Mouse (Mus musculus): ENCODE data around the gene Tsga10ip.

Gene Tsga10ip

DNA sequence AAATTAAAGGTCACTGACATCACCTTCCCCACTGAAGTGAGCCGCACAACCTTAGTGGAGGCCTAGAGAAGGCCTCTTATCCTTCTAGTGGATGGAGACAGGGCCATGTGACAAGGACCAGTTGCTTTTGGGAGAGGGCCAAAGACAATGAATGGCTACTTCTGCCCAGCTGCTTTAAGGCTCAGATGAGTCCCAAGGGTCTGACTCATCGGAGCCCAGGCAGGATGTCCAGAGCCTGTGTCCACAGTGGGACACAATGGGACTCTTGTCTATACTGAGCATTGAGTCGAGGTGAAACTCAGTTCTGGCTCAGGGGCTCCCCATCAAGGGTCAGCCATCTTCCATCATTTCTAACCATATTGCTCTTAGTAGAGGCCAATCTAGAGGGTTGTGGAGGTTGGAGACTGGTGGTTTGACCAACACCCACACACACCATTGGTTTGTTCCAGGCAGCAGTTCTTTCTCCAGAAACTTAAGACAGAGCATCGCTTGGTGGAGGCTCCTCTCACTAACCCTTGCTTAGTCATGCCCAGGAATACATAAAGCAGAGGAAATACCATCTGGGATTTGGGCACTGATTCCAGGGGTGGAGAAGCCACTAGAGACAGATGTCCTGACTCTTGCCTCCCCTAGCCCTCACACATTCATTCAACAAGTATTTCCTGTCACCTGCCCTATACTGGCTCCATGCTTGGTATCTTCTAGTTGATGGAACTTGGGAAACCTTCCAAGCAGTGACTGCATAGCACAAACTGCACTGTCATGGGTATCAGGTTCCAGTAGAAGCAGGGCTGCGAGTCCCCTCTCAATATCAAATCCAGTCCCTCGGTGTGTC lies 56.8 kb downstream of the Tsga10ip start:
- DNase-seq (ENCODE audit: inconsistent ontology term), result peak; percentile 74

DNA sequence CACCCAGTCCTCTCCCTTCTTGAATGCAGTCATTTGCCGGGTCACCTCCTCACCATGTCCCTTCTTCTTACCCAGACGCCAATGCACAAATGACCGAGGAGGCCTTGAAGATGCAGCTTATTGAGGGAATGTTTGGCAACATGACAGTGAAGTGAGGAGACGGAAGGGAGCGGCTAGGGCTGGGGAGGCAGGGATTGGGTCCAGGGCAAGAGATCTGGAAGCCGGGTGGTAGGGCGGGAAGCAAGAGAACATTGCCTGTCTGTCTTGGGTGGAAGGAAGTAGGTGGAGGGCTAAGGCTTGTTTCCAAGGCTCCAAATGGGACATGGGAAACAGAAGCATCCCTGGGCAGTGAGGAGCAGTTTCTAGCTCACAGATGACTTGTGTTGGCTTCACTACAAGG lies 61.0 kb downstream of the Tsga10ip start:
- no peak for DNase-seq (ENCODE audit: inconsistent ontology term)
